Mouse (Mus musculus) frontal cortex, postnatal 10 days (tissue): ENCODE measurements around the gene Ccdc175.
A peak's percentile ranks its signal among the peaks of the same experiment; 100 is the strongest.

Experiments
- DNase-seq, 2 experiments: peaks; one replicate each; pipeline ENCODE4 v3.0.0; 2022; ENCODE audit warnings: low spot score in 2 of 2, mixed read lengths in 1 of 2

The Ccdc175 gene

GRCm38 (mm10) chr12:72102776-72103175 lies 82.1 kb downstream of the Ccdc175 start:
- DNase-seq, result no peak

GRCm38 (mm10) chr12:72096966-72097365 lies 87.9 kb downstream of the Ccdc175 start:
- DNase-seq, result no peak

GRCm38 (mm10) chr12:72089802-72090201 lies 95.0 kb downstream of the Ccdc175 start:
- DNase-seq, result no peak

- no peak for DNase-seq
These were observed 98.5 kb downstream of the Ccdc175 start for GRCm38 (mm10) chr12:72086166-72086825.

GRCm38 (mm10) chr12:72085329-72086165 lies 99.3 kb downstream of the Ccdc175 start, which contains the start of the genes L3hypdh and Jkamp:
Gene L3hypdh (minus strand): TSS chr12:72085439.
Gene Jkamp (plus strand): TSS chr12:72085589.
- DNase-seq, result peak; percentile 99

- DNase-seq, result no peak
These were observed 99.9 kb downstream of the Ccdc175 start for GRCm38 (mm10) chr12:72085024-72085328.

GRCm38 (mm10) chr12:72084261-72085023 lies 100.4 kb downstream of the Ccdc175 start:
- no peak for DNase-seq

- DNase-seq, result no peak
These were observed 101.6 kb downstream of the Ccdc175 start for GRCm38 (mm10) chr12:72083265-72083664.

GRCm38 (mm10) chr12:72082370-72082769 lies 102.5 kb downstream of the Ccdc175 start:
- DNase-seq, result no peak

- no peak for DNase-seq
These were observed 102.9 kb downstream of the Ccdc175 start for GRCm38 (mm10) chr12:72081961-72082360.

GRCm38 (mm10) chr12:72078248-72078647 lies 106.6 kb downstream of the Ccdc175 start:
- DNase-seq, result no peak

GRCm38 (mm10) chr12:72070327-72071269 lies 114.2 kb downstream of the Ccdc175 start, which contains the start of gene Gpr135:
Gene Gpr135 (minus strand): TSS chr12:72071125.
- DNase-seq, result peak; percentile 70 to 85

- peak in 1 of 2 experiments; percentile 15 for DNase-seq
These were observed 115.1 kb downstream of the Ccdc175 start for GRCm38 (mm10) chr12:72069626-72070326.

GRCm38 (mm10) chr12:72057780-72058179 lies 127.0 kb downstream of the Ccdc175 start:
- DNase-seq, result no peak

GRCm38 (mm10) chr12:72053851-72054250 lies 131.0 kb downstream of the Ccdc175 start:
- DNase-seq, result no peak

- no peak for DNase-seq
These were observed 131.5 kb downstream of the Ccdc175 start for GRCm38 (mm10) chr12:72053303-72053702.

- DNase-seq, result no peak
These were observed 132.3 kb downstream of the Ccdc175 start for GRCm38 (mm10) chr12:72052571-72052970.
